Mouse (Mus musculus) neural tube, embryonic 14.5 days (tissue): ENCODE measurements around the gene Parvg. TPM values are rescaled to one million over a fixed set of nuclear protein-coding genes. Genes with fewer than 3 reads are reported as not detected.

ENCODE experiments used
- ATAC-seq: fragments of 200-750 bp; cut with Nextera tagmentation; 2 replicates; pipeline ENCODE4 v1.8.0; 2017; ENCODE audit warnings: low read depth, mild to moderate bottlenecking, moderate TSS enrichment, moderate library complexity
- H3K27ac ChIP-seq: fragments of 300-500 bp; sonication (generic); 2 replicates; pipeline ENCODE4 v1.5.1; 2014; ENCODE audit warnings: low read depth, mild to moderate bottlenecking, control low read depth, low read length, moderate library complexity, mixed read lengths
- H3K27me3 ChIP-seq: fragments of 300-500 bp; sonication (generic); 2 replicates; pipeline ENCODE4 v1.6.1; 2014; ENCODE audit warnings: low read length; ENCODE audit not compliant: control insufficient read depth, insufficient read depth
- H3K36me3 ChIP-seq: fragments of 300-500 bp; sonication (generic); 2 replicates; pipeline ENCODE4 v1.6.1; 2014; ENCODE audit warnings: low read length, mixed read lengths; ENCODE audit not compliant: control insufficient read depth, insufficient read depth
- H3K4me1 ChIP-seq: fragments of 300-500 bp; sonication (generic); 2 replicates; pipeline ENCODE4 v1.6.1; 2014; ENCODE audit warnings: low read length; ENCODE audit not compliant: control insufficient read depth, insufficient read depth
- H3K4me2 ChIP-seq: fragments of 300-500 bp; sonication (generic); 2 replicates; pipeline ENCODE4 v1.6.1; 2014; ENCODE audit warnings: mild to moderate bottlenecking, low read depth, low read length, control low read depth
- H3K4me3 ChIP-seq: fragments of 300-500 bp; sonication (generic); 2 replicates; pipeline ENCODE4 v1.5.1; 2014; ENCODE audit warnings: low read depth, low read length, control low read depth, mixed read lengths
- H3K9ac ChIP-seq: fragments of 300-500 bp; sonication (generic); replicated peaks from 2 replicates; pipeline ENCODE4 v1.6.1; 2014; ENCODE audit warnings: low read depth, mild to moderate bottlenecking, control low read depth, low read length, mixed read lengths
- H3K9me3 ChIP-seq: fragments of 300-500 bp; sonication (generic); 2 replicates; pipeline ENCODE4 v1.6.1; 2016; ENCODE audit warnings: low read length; ENCODE audit not compliant: control insufficient read depth
- WGBS: fragments of 180-500 bp; shearing (Covaris S2); extraction: QIAGEN DNeasy Blood & Tissue Kit; methylation state at CpG from one replicate; pipeline ENCODE4 v1.1.7; 2014; 5-methylcytosine and 5-hydroxymethylcytosine counted together
- polyA plus RNA-seq: library from polyadenylated mRNA; unstranded; fragments of >200 nt; fragmentation: Nextera tagmentation; extraction: Ambion mirVana; gene quantifications from 2 replicates; pipeline ENCODE4 v1.2.1, GENCODE M21; 2014

The Parvg gene
- polyA plus RNA-seq, 1 experiment from 2014 or later, result 0.40 TPM

- Histone ChIP-seq H3K27me3 (no peaks in the 10 kb centered on the region), H3K9me3 (no peaks in the 10 kb centered on the region), H3K36me3 (no peaks in the 10 kb centered on the region), H3K9ac (no peak overlapping the region), H3K4me2 (no peak overlapping the region), H3K4me1 (peaks cover 9% of the 10 kb centered on the region), H3K27ac (no peak overlapping the region), H3K4me3 (no peak overlapping the region)
- ATAC-seq, result no peak
- 18% methylated on average over 18 of the region's 18 CpGs for WGBS
These were observed 9.3 kb upstream of the Parvg start for GRCm38 (mm10) chr15:84314420-84315080.

DNA sequence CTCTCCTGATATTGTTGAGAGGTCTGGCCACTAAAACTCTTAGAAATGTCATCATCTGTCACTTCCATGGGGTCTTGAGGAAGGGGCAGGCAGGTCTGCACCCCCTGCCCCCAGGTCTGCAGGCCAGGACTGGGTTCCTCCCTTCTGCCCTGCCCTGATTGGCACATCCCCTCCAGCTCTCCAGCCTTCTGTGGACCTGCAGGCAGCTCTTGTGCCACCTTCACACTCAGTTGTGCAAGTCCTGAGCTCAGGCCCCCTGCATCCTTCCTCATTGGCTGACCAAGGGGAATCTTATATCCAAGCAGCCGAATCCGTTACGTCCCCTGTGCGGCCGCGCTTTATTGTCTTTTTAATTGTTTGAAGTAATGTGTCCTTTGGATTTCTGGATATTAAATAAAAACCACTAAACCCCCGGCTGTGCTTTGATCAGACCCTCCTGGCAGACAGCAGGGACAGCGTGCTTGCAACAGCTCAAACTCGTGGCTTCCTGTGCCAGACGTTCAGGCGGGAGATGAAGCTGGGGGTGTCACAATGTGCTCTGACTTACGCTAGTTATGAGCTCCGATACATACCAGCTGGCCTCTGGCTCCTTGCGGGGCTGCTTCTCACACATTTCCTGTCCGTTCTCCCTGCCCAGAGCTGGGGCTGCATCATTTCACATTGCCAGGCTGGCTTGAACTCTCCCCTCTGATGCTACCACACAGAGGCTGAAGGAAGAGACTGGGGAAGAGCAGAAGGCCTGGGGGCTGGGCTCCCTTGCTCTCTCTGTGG lies 8.4 kb upstream of the Parvg start:
- no peak overlapping the region for H3K4me2 ChIP-seq
- no peak for ATAC-seq
- no peaks in the 10 kb centered on the region for H3K27me3 ChIP-seq
- no peaks in the 10 kb centered on the region for H3K9me3 ChIP-seq
- no peak overlapping the region for H3K27ac ChIP-seq
- H3K9ac ChIP-seq, result no peak overlapping the region
- H3K4me1 ChIP-seq, result peaks cover 9% of the 10 kb centered on the region
- no peak overlapping the region for H3K4me3 ChIP-seq
- no peaks in the 10 kb centered on the region for H3K36me3 ChIP-seq
- WGBS, result 46% methylated on average over 15 of the region's 15 CpGs

DNA sequence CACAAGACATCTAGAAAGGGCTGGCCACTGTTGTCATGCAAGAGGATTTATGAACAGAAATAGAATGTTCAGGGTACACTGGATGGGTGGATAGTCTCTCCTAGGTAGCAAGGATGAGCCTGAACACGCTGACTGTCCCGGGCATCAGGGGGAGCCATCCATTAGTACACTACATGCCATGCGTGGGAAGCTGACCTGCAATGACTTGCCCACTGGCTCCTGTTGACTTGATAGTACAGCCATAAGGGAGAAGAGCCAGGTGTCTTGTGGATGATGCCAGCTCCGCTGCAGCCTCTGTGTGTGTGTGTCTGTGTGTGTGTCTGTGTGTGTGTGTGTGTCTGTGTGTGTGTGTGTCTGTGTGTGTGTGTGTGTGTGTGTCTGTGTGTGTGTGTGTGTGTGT lies 4.4 kb upstream of the Parvg start:
- WGBS, result 88% methylated on average over 4 of the region's 4 CpGs
- Histone ChIP-seq H3K9me3 (no peaks in the 10 kb centered on the region), H3K4me3 (no peak overlapping the region), H3K36me3 (no peaks in the 10 kb centered on the region), H3K9ac (no peak overlapping the region), H3K4me1 (peaks cover 4% of the 10 kb centered on the region), H3K4me2 (no peak overlapping the region), H3K27ac (no peak overlapping the region), H3K27me3 (no peaks in the 10 kb centered on the region)
- no peak for ATAC-seq

DNA sequence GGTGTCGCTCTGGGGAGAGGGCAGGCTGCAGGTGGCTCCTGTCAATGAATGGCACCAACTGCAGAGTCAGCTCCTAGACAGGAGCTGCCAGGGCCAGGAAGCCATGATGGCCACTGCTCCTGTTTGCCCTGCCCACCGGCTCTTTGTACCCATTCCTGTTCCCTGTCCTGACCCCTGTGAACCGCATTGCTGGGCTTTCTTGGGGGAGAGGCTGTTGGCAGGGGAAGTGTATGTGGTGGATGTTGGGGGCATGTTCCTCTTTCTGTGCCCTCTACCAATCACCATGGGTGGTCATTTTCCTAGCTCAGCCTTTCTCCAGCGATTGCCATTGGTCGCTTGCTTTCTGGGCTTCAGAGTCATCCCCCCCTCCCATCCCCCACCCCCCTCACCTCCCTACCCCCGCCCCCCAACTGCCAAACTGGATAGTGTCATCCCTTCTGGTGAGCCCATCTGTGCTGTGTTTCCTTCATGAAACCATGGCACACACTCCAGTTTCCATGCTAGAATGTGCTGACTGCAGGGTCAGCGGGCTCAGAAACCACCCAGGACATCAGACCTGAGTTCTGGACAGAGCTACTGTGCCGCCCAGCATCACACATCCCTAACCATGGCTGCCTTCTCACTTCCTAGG lies 2.2 kb upstream of the Parvg start:
- 83% methylated on average over 8 of the region's 8 CpGs for WGBS
- no peak for ATAC-seq
- H3K36me3 ChIP-seq, result no peaks in the 10 kb centered on the region
- H3K27me3 ChIP-seq, result no peaks in the 10 kb centered on the region
- no peak overlapping the region for H3K9ac ChIP-seq
- H3K9me3 ChIP-seq, result no peaks in the 10 kb centered on the region
- no peak overlapping the region for H3K27ac ChIP-seq
- no peaks in the 10 kb centered on the region for H3K4me1 ChIP-seq
- no peak overlapping the region for H3K4me2 ChIP-seq
- no peak overlapping the region for H3K4me3 ChIP-seq

GRCm38 (mm10) chr15:84324870-84325553 lies 1.2 kb downstream of the Parvg start:
- Histone ChIP-seq H3K4me1 (no peaks in the 10 kb centered on the region), H3K36me3 (no peaks in the 10 kb centered on the region), H3K9me3 (no peaks in the 10 kb centered on the region), H3K4me2 (no peak overlapping the region), H3K9ac (no peak overlapping the region), H3K27ac (no peak overlapping the region), H3K4me3 (no peak overlapping the region), H3K27me3 (no peaks in the 10 kb centered on the region)
- no peak for ATAC-seq
- WGBS, result 76% methylated on average over 7 of the region's 8 CpGs

DNA sequence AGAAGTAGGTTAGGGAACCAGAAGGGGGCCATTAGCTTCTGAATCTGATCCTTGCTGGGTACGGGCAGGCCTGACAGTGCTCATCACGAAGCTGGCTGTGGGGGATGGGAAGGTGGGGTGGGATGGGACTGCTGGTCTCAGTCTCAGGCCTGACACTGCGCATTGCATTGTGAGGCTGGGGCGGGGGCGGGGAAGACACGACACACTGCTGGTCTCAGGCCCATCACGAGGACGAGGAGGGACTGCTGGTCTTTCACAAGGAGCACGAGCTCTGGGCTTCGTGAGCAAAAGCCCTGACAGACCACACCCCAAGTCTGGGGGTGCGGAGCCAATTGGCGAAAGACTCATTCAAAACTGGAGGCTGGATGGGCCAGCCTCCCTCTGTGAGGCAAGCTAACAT lies 1.9 kb downstream of the Parvg start:
- no peaks in the 10 kb centered on the region for H3K4me1 ChIP-seq
- no peak for ATAC-seq
- 51% methylated on average over 12 of the region's 12 CpGs for WGBS

DNA sequence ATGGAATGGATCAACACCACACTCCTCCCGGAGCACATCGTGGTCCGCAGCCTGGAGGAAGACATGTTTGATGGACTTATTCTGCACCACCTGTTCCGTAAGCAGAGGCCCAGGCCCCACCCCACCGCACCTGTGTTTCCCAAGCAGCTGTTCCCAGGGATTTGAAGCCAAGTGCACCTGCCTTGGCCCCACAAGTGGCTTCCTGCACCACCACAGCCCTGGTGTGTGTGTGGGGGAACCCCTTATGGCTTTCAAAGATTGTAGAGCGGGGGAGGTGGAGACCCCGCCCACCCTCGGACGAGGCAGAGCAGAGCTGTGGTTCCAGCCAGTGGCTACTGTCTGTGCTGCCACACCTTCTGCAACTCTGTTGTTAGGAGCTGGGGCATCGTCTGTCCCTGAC lies 5.0 kb downstream of the Parvg start:
- WGBS, result 82% methylated on average over 10 of the region's 10 CpGs
- H3K9me3 ChIP-seq, result no peaks in the 10 kb centered on the region
- no peak overlapping the region for H3K4me3 ChIP-seq
- no peak for ATAC-seq
- H3K4me2 ChIP-seq, result no peak overlapping the region
- H3K27ac ChIP-seq, result no peak overlapping the region
- no peak overlapping the region for H3K9ac ChIP-seq
- no peaks in the 10 kb centered on the region for H3K27me3 ChIP-seq
- H3K4me1 ChIP-seq, result no peaks in the 10 kb centered on the region
- H3K36me3 ChIP-seq, result no peaks in the 10 kb centered on the region

More for the DNA sequence above, 1.9 kb downstream of the Parvg start:
- Histone ChIP-seq H3K27me3 (no peaks in the 10 kb centered on the region), H3K4me3 (no peak overlapping the region), H3K27ac (no peak overlapping the region), H3K9me3 (no peaks in the 10 kb centered on the region), H3K4me2 (no peak overlapping the region), H3K9ac (no peak overlapping the region), H3K36me3 (no peaks in the 10 kb centered on the region)

DNA sequence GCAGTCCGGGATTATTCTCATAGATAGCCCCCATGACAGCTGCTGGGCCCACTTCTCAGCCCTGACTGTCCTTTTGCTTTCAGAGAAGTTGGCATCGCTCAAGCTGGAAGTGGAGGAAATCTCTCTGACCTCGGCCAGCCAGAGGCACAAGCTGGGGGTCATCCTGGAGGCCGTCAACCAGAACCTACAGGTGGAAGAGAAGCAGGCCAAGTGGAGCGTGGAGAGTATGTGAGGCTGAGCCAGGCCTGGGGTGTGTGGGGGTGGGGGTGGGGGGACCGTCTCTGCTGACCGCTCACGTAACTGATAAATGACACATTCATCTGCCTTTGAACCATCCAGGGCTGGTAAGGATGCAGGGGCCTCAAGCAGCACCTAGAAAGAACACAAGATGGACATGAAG lies 6.1 kb downstream of the Parvg start:
- no peak for ATAC-seq
- Histone ChIP-seq H3K4me3 (no peak overlapping the region), H3K9ac (no peak overlapping the region), H3K4me1 (no peaks in the 10 kb centered on the region), H3K27ac (no peak overlapping the region), H3K4me2 (no peak overlapping the region), H3K27me3 (no peaks in the 10 kb centered on the region), H3K36me3 (no peaks in the 10 kb centered on the region), H3K9me3 (no peaks in the 10 kb centered on the region)
- 92% methylated on average over 8 of the region's 8 CpGs for WGBS
